Comparison of ENCODE assay signal across 14 mouse cellular contexts in genomic region chr11:108010465-108010864, GRCm38 (mm10).
DNase-seq lines count a peak whose midpoint lies in the region; ATAC-seq and TF ChIP-seq lines count a peak whose summit lies in the region.
"Had no signal": no experiment of that assay in that cellular context is flagged by ENCODE, and none has a peak within 500 bp of the region (broad histone marks: within the 10 kb centered on the region; RNA-seq: fewer than 3 reads in every experiment).

No protein-coding gene starts in this region.

- H3K4me3 ChIP-seq in forebrain, postnatal 0 days (ENCODE audit: low read depth, low read length), result no peak overlapping the region
- no peak overlapping the region for H3K4me3 ChIP-seq in forebrain, embryonic 10.5 days
- H3K4me3 ChIP-seq in liver, adult 2 months (ENCODE audit: insufficient read depth, low read depth, low read length), result no peak overlapping the region
- H3K4me3 ChIP-seq in liver, embryonic 12.5 days, result no peak overlapping the region
- H3K4me3 ChIP-seq: embryonic facial prominence, embryonic 12.5 days; hindbrain, embryonic 10.5 days had no signal

- TF ChIP-seq POLR2A in liver, adult 2 months (IDR thresholded peaks at IDR 0.05; ENCODE audit: extremely low read depth, insufficient read depth, low read length), result no peak

- H3K36me3 ChIP-seq in forebrain, postnatal 0 days (ENCODE audit: insufficient read depth), result no peaks in the 10 kb centered on the region
- no peaks in the 10 kb centered on the region for H3K36me3 ChIP-seq in forebrain, embryonic 10.5 days (replicated peaks)
- no peaks in the 10 kb centered on the region for H3K36me3 ChIP-seq in liver, adult 2 months (ENCODE audit: control insufficient read depth, insufficient read depth, low read length)
- no peaks in the 10 kb centered on the region for H3K36me3 ChIP-seq in liver, embryonic 12.5 days
- H3K36me3 ChIP-seq: embryonic facial prominence, embryonic 12.5 days; hindbrain, embryonic 10.5 days had no signal

- no peaks in the 10 kb centered on the region for H3K27me3 ChIP-seq in forebrain, postnatal 0 days (ENCODE audit: insufficient read depth, low read length)
- no peaks in the 10 kb centered on the region for H3K27me3 ChIP-seq in forebrain, embryonic 10.5 days (ENCODE audit: poor library complexity, severe bottlenecking)
- H3K27me3 ChIP-seq in liver, adult 2 months (ENCODE audit: control insufficient read depth, insufficient read depth, low read length), result no peaks in the 10 kb centered on the region
- H3K27me3 ChIP-seq in liver, embryonic 12.5 days (replicated peaks), result no peaks in the 10 kb centered on the region
- H3K27me3 ChIP-seq: embryonic facial prominence, embryonic 12.5 days had no signal

- H3K4me2 ChIP-seq in forebrain, postnatal 0 days (ENCODE audit: low read depth), result no peak overlapping the region
- no peak overlapping the region for H3K4me2 ChIP-seq in liver, embryonic 12.5 days
- H3K4me2 ChIP-seq: embryonic facial prominence, embryonic 12.5 days had no signal

- H3K4me1 ChIP-seq in forebrain, postnatal 0 days (ENCODE audit: insufficient read depth), result no peaks in the 10 kb centered on the region
- H3K4me1 ChIP-seq in forebrain, embryonic 10.5 days, result peaks cover 8% of the 10 kb centered on the region; the same call in 1 of the 2 replicates
- H3K4me1 ChIP-seq in liver, adult 2 months (ENCODE audit: control insufficient read depth, insufficient read depth, low read length), result no peaks in the 10 kb centered on the region
- no peaks in the 10 kb centered on the region for H3K4me1 ChIP-seq in liver, embryonic 12.5 days

- TF ChIP-seq CTCF in forebrain, postnatal 0 days (IDR thresholded peaks at IDR 0.05; ENCODE audit: low read depth), result peak; percentile 64
- TF ChIP-seq CTCF in liver, adult 2 months (IDR thresholded peaks at IDR 0.05; ENCODE audit: low read depth, low read length), result peak; percentile 5; the same call in 1 of the 2 replicates

- H3K27ac ChIP-seq in forebrain, postnatal 0 days (ENCODE audit: low read depth, low read length), result no peak overlapping the region
- H3K27ac ChIP-seq in forebrain, embryonic 10.5 days, result no peak overlapping the region
- no peak overlapping the region for H3K27ac ChIP-seq in liver, adult 2 months (replicated peaks; ENCODE audit: insufficient read depth, low read depth, low read length)
- H3K27ac ChIP-seq in liver, embryonic 12.5 days, result no peak overlapping the region
- H3K27ac ChIP-seq: embryonic facial prominence, embryonic 12.5 days; hindbrain, embryonic 10.5 days; macrophage had no signal

- H3K9me3 ChIP-seq in forebrain, postnatal 0 days (ENCODE audit: low read length), result no peaks in the 10 kb centered on the region
- H3K9me3 ChIP-seq in forebrain, embryonic 10.5 days, result no peaks in the 10 kb centered on the region
- H3K9me3 ChIP-seq in liver, embryonic 12.5 days (replicated peaks), result no peaks in the 10 kb centered on the region
- H3K9me3 ChIP-seq: embryonic facial prominence, embryonic 12.5 days; hindbrain, embryonic 10.5 days had no signal

- WGBS in forebrain, postnatal 0 days, result 74% methylated on average over 4 of the region's 4 CpGs
- WGBS in forebrain, embryonic 10.5 days, result 77% methylated on average over 4 of the region's 4 CpGs
- WGBS in liver, adult 2 months, result 87% methylated on average over 4 of the region's 4 CpGs
- 68% methylated on average over 4 of the region's 4 CpGs for WGBS in liver, embryonic 12.5 days (ENCODE audit: insufficient replicate concordance)

- no peaks in the 10 kb centered on the region for H3K79me2 ChIP-seq in liver, adult 2 months (ENCODE audit: control insufficient read depth, insufficient read depth, low read length)

- no peak overlapping the region for H3K9ac ChIP-seq in forebrain, postnatal 0 days
- H3K9ac ChIP-seq in liver, adult 2 months (ENCODE audit: low read depth, low read length), result no peak overlapping the region
- no peak overlapping the region for H3K9ac ChIP-seq in liver, embryonic 12.5 days
- H3K9ac ChIP-seq: embryonic facial prominence, embryonic 12.5 days had no signal

- no peak for DNase-seq in forebrain, postnatal 0 days
- no peak for DNase-seq in forebrain, embryonic 10.5 days (ENCODE audit: extremely low spot score, low spot score)
- no peak for DNase-seq in liver, adult 2 months (ENCODE audit: extremely low read depth, low read depth, low spot score)
- DNase-seq in 3T3-L1 (ENCODE audit: low read depth, low spot score) (peak; percentile 62), NIH3T3 (ENCODE audit: low read depth) (peak; percentile 63)
- no peak for DNase-seq in cerebellum, adult 11-12 months
- DNase-seq in left cerebral cortex, adult 18-20 months (ENCODE audit: low spot score in 2 of 2), result no peak
- DNase-seq: left cerebral cortex, postnatal 4 days; thymus, postnatal 25 days had no signal

- no peak for ATAC-seq in forebrain, postnatal 0 days
- no peak for ATAC-seq in liver, embryonic 12.5 days
- ATAC-seq: activated CD4-positive, CD25-positive, alpha-beta regulatory T cell, adult 4 months had no signal

Comparison
In these comparisons a context has a peak if more than half of its experiments do, and no peak if none do; other contexts are left out.
1. DNase-seq: peak in 3T3-L1 (single experiment) and NIH3T3 (single experiment); none in forebrain, postnatal 0 days (single experiment), forebrain, embryonic 10.5 days (single experiment), liver, adult 2 months (single experiment), cerebellum, adult 11-12 months (single experiment) and left cerebral cortex, adult 18-20 months (0 of 2).